Mouse (Mus musculus): Measurements from ENCODE around the gene Rrn3. TPM values are rescaled to one million over a fixed set of nuclear protein-coding genes. Genes with fewer than 3 reads are reported as not detected.

The Rrn3 gene
- polyA plus RNA-seq, 1 experiment from 2014 or later, result 56.0 TPM

DNA sequence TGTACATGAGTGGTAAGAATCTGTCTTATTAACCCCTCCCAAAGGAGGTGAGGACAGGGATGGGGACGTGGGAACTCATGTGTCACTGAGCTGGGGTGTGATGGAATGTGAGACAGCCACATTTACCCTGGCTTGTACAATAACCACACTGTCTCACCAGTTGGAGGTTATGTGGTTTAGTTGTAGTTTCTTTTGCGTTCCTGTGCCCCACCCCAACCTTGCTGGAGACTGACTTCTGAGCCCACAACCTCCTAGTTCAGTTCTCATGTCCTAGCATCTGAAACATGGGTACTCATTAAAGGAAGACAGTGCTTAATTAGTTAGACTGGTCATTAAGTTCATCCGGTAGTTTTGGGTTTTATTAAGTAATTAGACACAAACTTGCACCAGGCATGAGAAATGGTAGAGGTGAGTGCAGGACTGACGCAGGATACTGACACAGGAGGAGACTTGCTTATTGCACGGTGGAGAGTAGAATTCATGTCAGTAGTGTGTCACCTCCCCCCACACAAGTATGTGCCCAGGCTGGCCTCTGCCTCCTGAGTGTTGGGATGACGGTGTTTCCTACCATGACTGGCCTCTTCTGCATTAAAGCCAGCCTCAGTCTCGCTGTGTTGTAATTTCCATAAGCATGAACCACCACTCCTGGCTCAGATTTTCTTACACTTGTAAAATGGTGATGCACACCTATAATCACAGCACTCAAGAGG, 45.4 kb downstream of the Rrn3 start:
- H3K27me3 ChIP-seq, result no peaks in the 10 kb centered on the region

DNA sequence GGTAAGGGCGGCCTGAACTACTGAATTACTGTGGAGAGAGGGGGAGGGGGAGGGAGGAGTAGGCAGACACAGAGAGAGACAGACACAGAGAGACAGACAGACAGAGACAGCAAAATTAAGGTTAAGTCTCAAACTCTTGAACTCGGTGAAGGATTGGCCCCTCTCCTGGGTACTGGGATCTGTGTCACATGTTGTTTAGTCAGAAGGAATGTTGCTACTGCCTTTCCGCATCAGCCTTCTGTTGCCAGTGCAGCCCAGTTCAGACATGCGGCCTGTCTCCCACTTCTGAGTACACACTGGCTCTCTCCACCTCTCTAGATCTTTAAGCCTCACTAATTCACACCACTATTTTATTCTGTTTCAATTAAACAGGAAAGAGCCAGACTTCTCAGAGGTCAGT, 46.0 kb downstream of the Rrn3 start:
- WGBS, result 86% methylated on average over 4 of the region's 4 CpGs
- H3K36me3 ChIP-seq, result peaks cover 47% of the 10 kb centered on the region
- no peaks in the 10 kb centered on the region for H3K9me3 ChIP-seq
- H3K4me1 ChIP-seq, result peaks cover 19% of the 10 kb centered on the region; the same call in 1 of the 2 replicates
- H3K27me3 ChIP-seq, result no peaks in the 10 kb centered on the region
- no peak for ATAC-seq (ENCODE audit: insufficient number of reproducible peaks, low FRiP score, low TSS enrichment, low read depth)
- 0 out of 2 replicates have a peak overlapping the region, but pooled peaks have one; percentile 17 for H3K27ac ChIP-seq
- H3K4me2 ChIP-seq, result no peak overlapping the region
- no peak overlapping the region for H3K9ac ChIP-seq
- H3K4me3 ChIP-seq, result no peak overlapping the region

More for the DNA sequence above, 45.4 kb downstream of the Rrn3 start:
- 0 out of 2 replicates have a peak overlapping the region, but pooled peaks have one; percentile 17 for H3K27ac ChIP-seq
- no peak overlapping the region for H3K4me3 ChIP-seq
- no peak overlapping the region for H3K4me2 ChIP-seq
- no peak for ATAC-seq (ENCODE audit: insufficient number of reproducible peaks, low FRiP score, low TSS enrichment, low read depth)
- H3K4me1 ChIP-seq, result peaks cover 21% of the 10 kb centered on the region; the same call in 1 of the 2 replicates
- H3K9ac ChIP-seq, result no peak overlapping the region
- no peaks in the 10 kb centered on the region for H3K9me3 ChIP-seq
- peaks cover 41% of the 10 kb centered on the region for H3K36me3 ChIP-seq
- 50% methylated on average over 7 of the region's 7 CpGs for WGBS

DNA sequence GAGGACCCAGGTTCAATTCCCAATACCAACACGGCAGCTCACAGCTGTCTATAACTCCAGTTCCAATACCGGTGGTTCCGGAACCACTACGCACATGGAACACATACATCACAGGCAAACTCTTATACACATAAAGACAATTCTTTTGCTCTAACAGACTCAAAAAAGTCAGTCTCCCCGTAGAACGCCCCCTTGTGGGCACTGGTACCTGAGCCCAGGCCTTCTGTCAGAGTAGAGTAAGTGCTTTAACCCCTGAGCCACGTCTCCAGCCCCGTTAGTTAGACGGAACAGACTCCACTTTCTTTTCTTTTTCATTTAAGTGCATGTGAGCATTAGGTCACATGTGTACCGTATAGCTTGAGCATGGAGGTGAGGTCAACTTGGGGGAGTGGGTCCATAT, 49.9 kb downstream of the Rrn3 start:
- WGBS, result 88% methylated on average over 10 of the region's 10 CpGs
- ATAC-seq (ENCODE audit: insufficient number of reproducible peaks, low FRiP score, low TSS enrichment, low read depth), result no peak

DNA sequence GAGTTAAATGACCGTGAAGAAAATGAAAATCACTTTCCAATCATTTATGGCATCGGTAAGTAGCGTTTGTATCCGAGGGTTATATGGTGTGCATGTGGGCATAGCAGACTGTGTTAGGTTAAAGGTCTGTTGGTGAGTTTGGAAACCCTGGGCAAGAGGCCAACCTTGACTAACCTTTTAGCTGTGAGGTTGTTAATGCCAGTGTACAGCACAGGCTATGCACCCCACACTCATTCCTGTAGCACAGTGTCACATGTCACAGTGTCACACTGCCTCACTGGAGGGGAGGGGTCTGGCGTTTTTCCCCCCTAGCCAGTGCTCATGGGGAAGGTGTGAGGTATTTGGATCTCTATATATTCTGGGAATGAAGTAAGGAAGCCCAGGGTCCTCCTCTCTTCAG, 51.1 kb downstream of the Rrn3 start:
- Histone ChIP-seq H3K9me3 (no peaks in the 10 kb centered on the region), H3K36me3 (peaks cover 94% of the 10 kb centered on the region), H3K27ac (no peak overlapping the region), H3K9ac (no peak overlapping the region), H3K4me1 (no peaks in the 10 kb centered on the region), H3K4me2 (no peak overlapping the region), H3K4me3 (no peak overlapping the region), H3K27me3 (no peaks in the 10 kb centered on the region)
- WGBS, result 83% methylated on average over 5 of the region's 5 CpGs
- no peak for ATAC-seq (ENCODE audit: insufficient number of reproducible peaks, low FRiP score, low TSS enrichment, low read depth)

More for the DNA sequence above, 49.9 kb downstream of the Rrn3 start:
- Histone ChIP-seq H3K4me1 (0 out of 2 replicates have a peak, but pooled peaks cover 9% of the 10 kb centered on the region), H3K4me3 (no peak overlapping the region), H3K27me3 (no peaks in the 10 kb centered on the region), H3K9ac (no peak overlapping the region), H3K9me3 (no peaks in the 10 kb centered on the region), H3K36me3 (peaks cover 82% of the 10 kb centered on the region), H3K4me2 (no peak overlapping the region), H3K27ac (no peak overlapping the region)

DNA sequence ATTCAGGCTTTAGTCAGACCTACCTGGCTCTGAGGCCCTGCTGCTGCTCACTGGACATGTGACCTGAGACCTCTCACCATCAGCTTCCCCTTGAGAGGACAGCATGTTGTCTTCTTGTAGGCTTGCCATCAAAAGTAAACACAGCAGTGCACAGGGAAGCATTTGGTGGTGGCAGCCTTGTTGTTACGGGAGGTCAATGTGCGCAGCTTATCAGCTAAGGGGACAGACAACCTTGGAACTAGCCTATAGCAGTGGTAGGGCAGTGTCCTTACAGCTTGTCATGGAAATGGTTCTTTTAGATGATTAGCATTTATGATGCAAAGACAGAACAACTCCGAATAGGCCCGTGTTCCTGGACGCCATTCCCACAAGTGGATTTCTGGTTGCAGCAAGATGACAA, 53.9 kb downstream of the Rrn3 start:
- H3K9ac ChIP-seq, result no peak overlapping the region
- WGBS, result 91% methylated on average over 5 of the region's 5 CpGs
- peaks cover 95% of the 10 kb centered on the region for H3K36me3 ChIP-seq
- no peak overlapping the region for H3K27ac ChIP-seq
- no peaks in the 10 kb centered on the region for H3K27me3 ChIP-seq
- ATAC-seq (ENCODE audit: insufficient number of reproducible peaks, low FRiP score, low TSS enrichment, low read depth), result no peak
- no peak overlapping the region for H3K4me2 ChIP-seq
- no peaks in the 10 kb centered on the region for H3K9me3 ChIP-seq
- no peak overlapping the region for H3K4me3 ChIP-seq
- no peaks in the 10 kb centered on the region for H3K4me1 ChIP-seq

DNA sequence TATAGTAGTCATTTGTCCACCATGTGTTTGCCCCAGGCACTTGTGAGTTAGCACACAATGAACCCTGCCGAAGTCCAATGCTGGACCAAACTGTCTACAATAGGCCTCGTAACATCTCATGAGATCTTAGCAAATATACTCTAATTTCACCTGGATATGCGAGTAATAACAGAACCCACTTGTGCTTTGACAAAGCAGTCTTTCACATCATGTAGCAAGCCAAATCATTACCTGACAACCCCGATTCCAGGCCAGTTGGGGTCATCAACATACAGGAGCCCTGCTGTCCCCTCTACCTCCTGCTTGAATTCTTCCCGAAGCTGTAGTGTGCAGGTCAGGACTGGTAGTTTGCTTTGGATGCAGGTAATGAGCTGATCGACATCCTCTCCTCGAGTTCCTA, 59.5 kb downstream of the Rrn3 start:
- H3K4me2 ChIP-seq, result no peak overlapping the region
- H3K4me1 ChIP-seq, result no peaks in the 10 kb centered on the region
- H3K36me3 ChIP-seq, result peaks cover 93% of the 10 kb centered on the region
- no peak overlapping the region for H3K9ac ChIP-seq
- no peaks in the 10 kb centered on the region for H3K27me3 ChIP-seq
- no peak for ATAC-seq (ENCODE audit: insufficient number of reproducible peaks, low FRiP score, low TSS enrichment, low read depth)
- no peak overlapping the region for H3K4me3 ChIP-seq
- H3K9me3 ChIP-seq, result no peaks in the 10 kb centered on the region
- H3K27ac ChIP-seq, result no peak overlapping the region
- 87% methylated on average over 7 of the region's 7 CpGs for WGBS

DNA sequence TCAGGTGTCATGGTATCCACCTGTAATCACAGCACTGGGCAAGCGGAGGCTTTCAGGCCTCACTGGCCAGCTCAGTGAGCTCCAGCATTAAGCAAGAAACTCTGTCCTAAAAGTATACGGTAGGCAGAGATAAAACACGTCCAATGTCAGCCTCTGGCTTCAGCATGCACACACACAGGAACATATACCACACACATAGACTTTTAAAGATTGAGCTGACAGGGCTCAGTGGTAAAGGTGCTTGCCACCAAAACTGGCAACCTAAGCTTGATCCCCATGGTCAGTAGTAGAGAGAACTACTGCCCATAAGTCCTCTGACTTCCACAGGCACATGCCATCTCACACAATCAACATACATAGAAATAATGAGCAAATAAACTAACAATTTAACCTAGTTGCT, 60.4 kb downstream of the Rrn3 start:
- no peak for ATAC-seq (ENCODE audit: insufficient number of reproducible peaks, low FRiP score, low TSS enrichment, low read depth)
- WGBS, result 92% methylated on average over 3 of the region's 3 CpGs
- Histone ChIP-seq H3K27ac (no peak overlapping the region), H3K4me2 (no peak overlapping the region), H3K9me3 (no peaks in the 10 kb centered on the region), H3K27me3 (no peaks in the 10 kb centered on the region), H3K9ac (no peak overlapping the region), H3K36me3 (peaks cover 93% of the 10 kb centered on the region), H3K4me3 (no peak overlapping the region), H3K4me1 (no peaks in the 10 kb centered on the region)

DNA sequence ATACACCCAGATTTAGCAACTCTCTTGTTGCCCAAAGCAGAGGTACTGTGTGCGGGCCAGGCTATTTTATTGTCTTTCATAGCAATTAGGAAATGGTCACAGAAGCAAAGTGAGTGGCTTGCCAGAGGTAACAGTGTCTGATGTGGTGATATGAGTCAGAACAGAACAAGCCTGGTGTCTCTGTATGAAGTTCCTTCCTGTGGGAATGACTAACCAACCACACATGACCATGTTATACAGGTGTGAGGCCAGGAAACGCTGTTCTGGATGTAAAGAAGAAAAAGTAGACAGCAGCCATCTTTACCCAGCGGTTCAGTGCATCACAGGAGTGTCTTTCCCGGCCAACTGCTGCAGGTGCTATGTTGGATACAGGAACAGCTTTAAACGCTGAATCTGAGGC, 64.5 kb downstream of the Rrn3 start:
- Histone ChIP-seq H3K4me1 (no peaks in the 10 kb centered on the region), H3K27me3 (no peaks in the 10 kb centered on the region), H3K9me3 (no peaks in the 10 kb centered on the region), H3K36me3 (peaks cover 87% of the 10 kb centered on the region), H3K4me2 (no peak overlapping the region), H3K9ac (no peak overlapping the region), H3K27ac (no peak overlapping the region), H3K4me3 (no peak overlapping the region)
- WGBS, result 92% methylated on average over 5 of the region's 5 CpGs
- no peak for ATAC-seq (ENCODE audit: insufficient number of reproducible peaks, low FRiP score, low TSS enrichment, low read depth)

DNA sequence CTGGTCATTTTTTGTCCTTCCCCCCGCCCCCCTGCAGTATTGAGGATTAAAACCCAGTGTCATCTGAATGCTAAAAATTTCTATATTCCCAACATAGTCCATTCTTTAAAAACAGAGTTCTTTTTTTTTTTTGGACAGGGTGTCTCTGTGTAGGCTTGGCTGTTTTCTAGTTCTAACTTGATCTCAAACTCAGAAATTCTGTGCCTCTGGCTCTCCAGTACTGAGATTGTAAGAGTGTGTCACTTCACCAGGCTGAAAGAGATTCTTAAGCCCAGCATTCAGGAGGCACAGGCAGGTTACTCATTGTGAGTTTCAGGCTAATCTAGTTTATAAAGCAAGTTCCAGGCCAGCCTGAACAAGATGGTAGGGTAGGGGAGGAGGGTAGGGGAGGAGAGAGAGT, 66.2 kb downstream of the Rrn3 start:
- H3K9me3 ChIP-seq, result no peaks in the 10 kb centered on the region
- 94% methylated on average over 1 of the region's 1 CpGs for WGBS
- ATAC-seq (ENCODE audit: insufficient number of reproducible peaks, low FRiP score, low TSS enrichment, low read depth), result no peak
- H3K4me1 ChIP-seq, result no peaks in the 10 kb centered on the region
- no peaks in the 10 kb centered on the region for H3K27me3 ChIP-seq
- no peak overlapping the region for H3K9ac ChIP-seq
- H3K27ac ChIP-seq, result no peak overlapping the region
- H3K36me3 ChIP-seq, result peaks cover 79% of the 10 kb centered on the region
- H3K4me2 ChIP-seq, result no peak overlapping the region
- no peak overlapping the region for H3K4me3 ChIP-seq

DNA sequence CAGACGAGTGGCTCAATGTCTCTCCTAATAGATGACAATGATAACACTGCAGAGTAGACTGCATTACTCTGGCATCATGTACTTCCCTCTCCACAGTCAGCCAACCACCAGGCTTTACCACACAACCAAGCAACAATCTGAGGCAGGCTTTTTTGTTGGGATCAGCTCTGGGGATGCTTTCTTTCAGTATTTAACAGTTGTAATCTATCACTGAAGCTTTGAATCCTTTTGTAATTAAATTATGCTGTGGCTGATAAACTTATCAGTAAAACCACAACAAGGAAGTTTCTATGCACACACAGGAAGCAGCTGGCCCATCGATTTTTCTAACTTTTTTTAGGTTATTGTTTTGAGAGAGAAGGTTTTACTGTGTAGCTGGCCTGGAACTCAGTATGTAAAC, 67.8 kb downstream of the Rrn3 start:
- Histone ChIP-seq H3K27me3 (no peaks in the 10 kb centered on the region), H3K4me1 (no peaks in the 10 kb centered on the region), H3K27ac (no peak overlapping the region), H3K4me2 (no peak overlapping the region), H3K36me3 (peaks cover 74% of the 10 kb centered on the region), H3K9me3 (no peaks in the 10 kb centered on the region), H3K9ac (no peak overlapping the region), H3K4me3 (no peak overlapping the region)
- WGBS, result 85% methylated on average over 2 of the region's 2 CpGs
- no peak for ATAC-seq (ENCODE audit: insufficient number of reproducible peaks, low FRiP score, low TSS enrichment, low read depth)

DNA sequence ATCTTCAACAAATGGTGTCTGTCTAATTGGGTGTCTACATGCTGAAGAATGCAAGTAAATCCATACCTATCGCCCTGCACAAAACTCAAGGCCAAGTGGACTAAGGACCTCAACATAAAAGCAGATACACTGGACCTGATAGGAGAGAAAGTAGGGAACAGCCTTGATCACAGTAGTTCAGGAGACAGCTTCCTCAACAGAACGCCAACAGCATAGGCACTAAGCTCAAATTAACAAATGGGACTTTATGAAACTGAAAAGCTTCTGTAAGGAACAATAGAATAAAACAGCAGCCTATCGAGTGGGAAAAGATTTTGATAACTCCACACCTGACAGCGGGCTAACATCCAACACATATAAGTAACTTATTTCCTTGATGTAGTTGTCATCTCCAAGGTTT, 70.9 kb downstream of the Rrn3 start:
- no peaks in the 10 kb centered on the region for H3K9me3 ChIP-seq
- H3K36me3 ChIP-seq, result peaks cover 68% of the 10 kb centered on the region
- H3K4me1 ChIP-seq, result no peaks in the 10 kb centered on the region
- 91% methylated on average over 4 of the region's 4 CpGs for WGBS
- H3K27ac ChIP-seq, result no peak overlapping the region
- H3K4me3 ChIP-seq, result no peak overlapping the region
- H3K4me2 ChIP-seq, result no peak overlapping the region
- no peak overlapping the region for H3K9ac ChIP-seq
- ATAC-seq (ENCODE audit: insufficient number of reproducible peaks, low FRiP score, low TSS enrichment, low read depth), result no peak
- H3K27me3 ChIP-seq, result no peaks in the 10 kb centered on the region

DNA sequence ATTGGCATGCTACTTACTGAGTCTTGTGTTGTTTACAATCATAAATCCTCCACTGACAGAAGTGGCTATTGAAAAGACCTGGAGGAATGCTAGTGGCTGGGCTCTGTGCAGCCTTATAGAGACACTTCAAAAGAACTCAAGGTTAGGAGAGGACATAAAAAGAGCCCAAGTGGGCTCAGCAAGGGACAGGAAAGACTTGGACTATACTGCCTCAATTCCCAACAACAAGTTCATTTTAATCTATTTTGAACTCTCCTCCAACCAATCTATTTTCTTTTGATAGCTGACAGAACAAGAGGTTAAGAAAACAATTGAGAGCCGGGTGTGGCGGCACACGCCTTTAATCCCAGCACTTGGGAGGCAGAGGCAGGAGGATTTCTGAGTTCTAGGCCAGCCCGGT, 73.4 kb downstream of the Rrn3 start:
- no peaks in the 10 kb centered on the region for H3K4me1 ChIP-seq
- ATAC-seq (ENCODE audit: insufficient number of reproducible peaks, low FRiP score, low TSS enrichment, low read depth), result no peak
- H3K27ac ChIP-seq, result no peak overlapping the region
- no peak overlapping the region for H3K4me3 ChIP-seq
- peaks cover 65% of the 10 kb centered on the region for H3K36me3 ChIP-seq
- H3K9ac ChIP-seq, result no peak overlapping the region
- H3K4me2 ChIP-seq, result no peak overlapping the region
- no peaks in the 10 kb centered on the region for H3K9me3 ChIP-seq
- WGBS, result 96% methylated on average over 4 of the region's 4 CpGs
- no peaks in the 10 kb centered on the region for H3K27me3 ChIP-seq
